Mouse (Mus musculus) embryonic fibroblast, embryonic 13.5 days (primary cell): ENCODE measurements around the gene Spata16.

Source experiments
- CTCF ChIP-seq: IDR thresholded peaks from 2 replicates; pipeline ENCODE4 v1.5.1; 2011; ENCODE audit warnings: mild to moderate bottlenecking, control low read depth, low read length, moderate library complexity, borderline replicate concordance; ENCODE audit not compliant: insufficient read depth
- POLR2A ChIP-seq: IDR thresholded peaks from 2 replicates; pipeline ENCODE4 v1.6.1; 2011; ENCODE audit warnings: low read depth, mild to moderate bottlenecking, control low read depth, low read length, moderate library complexity

DNA sequence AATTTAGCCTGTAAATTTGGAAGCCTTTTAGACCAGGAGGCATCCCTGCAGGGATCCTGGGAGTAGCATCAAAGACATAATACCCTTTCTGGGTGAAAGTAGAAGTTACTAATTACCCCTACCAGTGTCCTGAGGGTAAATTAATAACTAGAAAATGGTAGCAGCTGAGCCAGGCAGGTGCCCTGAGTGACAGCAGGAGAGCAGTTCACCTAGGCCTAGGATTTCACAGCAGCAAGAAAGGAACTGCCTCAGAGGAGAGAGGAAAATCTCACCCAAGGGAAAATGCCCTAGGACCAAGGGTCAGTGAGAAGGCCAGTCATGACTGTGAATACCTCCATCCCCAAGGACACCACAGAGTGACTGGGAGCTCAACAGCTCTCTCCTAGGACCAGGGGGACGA lies 333.9 kb downstream of the Spata16 start:
- TF ChIP-seq CTCF = no peak
- TF ChIP-seq POLR2A = no peak
